Mouse (Mus musculus) C2C12 (cell line): ENCODE measurements around the gene Bak1.

ENCODE experiments used
- CTCF ChIP-seq: IDR thresholded peaks from one replicate; pipeline ENCODE4 v1.5.1; 2011; ENCODE audit not compliant: control insufficient read depth, insufficient read depth, insufficient read length
- FOSL1 ChIP-seq: IDR thresholded peaks from one replicate; pipeline ENCODE4 v1.8.0; 2011; ENCODE audit warnings: mild to moderate bottlenecking, low read length; ENCODE audit not compliant: poor library complexity, insufficient read depth, severe bottlenecking
- MAX ChIP-seq: IDR thresholded peaks from one replicate; pipeline ENCODE4 v1.6.1; 2011; ENCODE audit warnings: mild to moderate bottlenecking, control low read depth
- MYOD1 ChIP-seq: IDR thresholded peaks from one replicate; pipeline ENCODE4 v1.6.1; 2011; ENCODE audit warnings: low read depth; ENCODE audit not compliant: control insufficient read depth, insufficient read length
- MYOG ChIP-seq: IDR thresholded peaks from one replicate; pipeline ENCODE4 v1.6.1; 2011; ENCODE audit not compliant: control insufficient read depth, insufficient read length; ENCODE audit errors: extremely low read depth

GRCm38 (mm10) chr17:27038335-27039050, 9.7 kb upstream of the Bak1 start:
- TF ChIP-seq CTCF (no peak), MYOG (no peak), FOSL1 (peak; percentile 62), MYOD1 (peak; percentile 7), MAX (peak; percentile 70)
